Mouse (Mus musculus) liver, adult 2 months (tissue): ENCODE measurements around the gene Tyrobp.

ENCODE experiments used
- CTCF ChIP-seq: fragments of 200-500 bp; IDR thresholded peaks from 2 replicates; pipeline ENCODE4 v1.5.1; 2011; ENCODE audit warnings: low read depth, low read length, control low read depth
- POLR2A ChIP-seq: fragments of 200-500 bp; IDR thresholded peaks from 2 replicates; pipeline ENCODE4 v1.6.1; 2011; ENCODE audit warnings: low read length, control low read depth; ENCODE audit not compliant: insufficient read depth; ENCODE audit errors: extremely low read depth

- TF ChIP-seq POLR2A (no peak), CTCF (no peak)
Observed at GRCm38 (mm10) chr7:30408639-30409038, 4.9 kb upstream of the Tyrobp start.
